Mouse (Mus musculus) E14TG2a.4 (cell line): ENCODE data around the gene Pi4k2a.

Experiments used
- H3K27me3 ChIP-seq: 2 replicates; pipeline ENCODE4 v1.6.1; 2014; ENCODE audit warnings: low read length, control low read depth; ENCODE audit not compliant: insufficient read depth
- H3K36me3 ChIP-seq: 2 replicates; pipeline ENCODE4 v1.6.1; 2014; ENCODE audit warnings: low read length, control low read depth; ENCODE audit not compliant: insufficient read depth
- H3K4me1 ChIP-seq: replicated peaks from 2 replicates; pipeline ENCODE4 v1.6.1; 2014; ENCODE audit warnings: low read depth, low read length, control low read depth
- H3K4me3 ChIP-seq: replicated peaks from 2 replicates; pipeline ENCODE4 v1.5.1; 2014; ENCODE audit warnings: mild to moderate bottlenecking, low read length
- H3K9me3 ChIP-seq: 2 replicates; pipeline ENCODE4 v1.6.1; 2014; ENCODE audit warnings: low read length, control low read depth
- CTCF ChIP-seq: conservative IDR thresholded peaks from 2 replicates; pipeline ENCODE4 v1.5.1; 2014; ENCODE audit warnings: low read length
- NANOG ChIP-seq: IDR thresholded peaks from 2 replicates; pipeline ENCODE4 v1.6.1; 2014; ENCODE audit warnings: borderline replicate concordance, low read length, mixed read lengths
- POU5F1 ChIP-seq: IDR thresholded peaks from 2 replicates; pipeline ENCODE4 v1.6.1; 2014; ENCODE audit warnings: low read length, borderline replicate concordance

Pi4k2a gene

GRCm38 (mm10) chr19:42126219-42126605 is 35.9 kb downstream of the Pi4k2a start:
- TF ChIP-seq CTCF (no peak), NANOG (no peak), POU5F1 (no peak)
- Histone ChIP-seq H3K27me3 (no peaks in the 10 kb centered on the region), H3K9me3 (no peaks in the 10 kb centered on the region), H3K4me1 (peaks cover 91% of the 10 kb centered on the region), H3K36me3 (peaks cover 68% of the 10 kb centered on the region), H3K4me3 (peak overlapping the region; percentile 96)

- peaks cover 91% of the 10 kb centered on the region for H3K4me1 ChIP-seq
- no peak for TF ChIP-seq NANOG
- no peak for TF ChIP-seq CTCF
- TF ChIP-seq POU5F1 = no peak
- H3K36me3 ChIP-seq = peaks cover 60% of the 10 kb centered on the region
- H3K9me3 ChIP-seq = no peaks in the 10 kb centered on the region
- H3K27me3 ChIP-seq = no peaks in the 10 kb centered on the region
- peak overlapping the region; percentile 96 for H3K4me3 ChIP-seq
These were observed 36.8 kb downstream of the Pi4k2a start for GRCm38 (mm10) chr19:42127024-42127423.

GRCm38 (mm10) chr19:42128052-42128740 is 37.9 kb downstream of the Pi4k2a start:
- no peaks in the 10 kb centered on the region for H3K9me3 ChIP-seq
- H3K4me1 ChIP-seq = peaks cover 90% of the 10 kb centered on the region
- H3K36me3 ChIP-seq = peaks cover 49% of the 10 kb centered on the region
- no peaks in the 10 kb centered on the region for H3K27me3 ChIP-seq
- peak overlapping the region; percentile 96 for H3K4me3 ChIP-seq
- TF ChIP-seq POU5F1 (no peak), NANOG (no peak), CTCF (no peak)

GRCm38 (mm10) chr19:42128787-42129508 is 38.7 kb downstream of the Pi4k2a start, which contains the start of gene Avpi1:
TSS of gene Avpi1 (minus strand) at chr19:42129059.
- Histone ChIP-seq H3K27me3 (no peaks in the 10 kb centered on the region), H3K9me3 (no peaks in the 10 kb centered on the region), H3K36me3 (peaks cover 45% of the 10 kb centered on the region), H3K4me1 (peaks cover 90% of the 10 kb centered on the region), H3K4me3 (peak within 1 kb of the TSS; percentile 96)
- no peak for TF ChIP-seq POU5F1

GRCm38 (mm10) chr19:42129509-42130293 is 39.4 kb downstream of the Pi4k2a start:
- H3K36me3 ChIP-seq = peaks cover 38% of the 10 kb centered on the region
- no peaks in the 10 kb centered on the region for H3K27me3 ChIP-seq
- TF ChIP-seq CTCF (no peak), POU5F1 (no peak), NANOG (no peak)
- H3K4me1 ChIP-seq = peaks cover 90% of the 10 kb centered on the region
- H3K9me3 ChIP-seq = no peaks in the 10 kb centered on the region
- peak overlapping the region; percentile 33 for H3K4me3 ChIP-seq

GRCm38 (mm10) chr19:42130294-42130606 is 40.0 kb downstream of the Pi4k2a start:
- TF ChIP-seq CTCF (no peak), POU5F1 (no peak), NANOG (no peak)
- Histone ChIP-seq H3K27me3 (no peaks in the 10 kb centered on the region), H3K36me3 (peaks cover 32% of the 10 kb centered on the region), H3K4me1 (peaks cover 90% of the 10 kb centered on the region), H3K9me3 (no peaks in the 10 kb centered on the region), H3K4me3 (peak overlapping the region; percentile 33)

- peak overlapping the region; percentile 2; the same call in 1 of the 2 replicates for H3K4me3 ChIP-seq
- no peaks in the 10 kb centered on the region for H3K27me3 ChIP-seq
- peaks cover 88% of the 10 kb centered on the region for H3K4me1 ChIP-seq
- TF ChIP-seq NANOG (no peak), POU5F1 (no peak), CTCF (no peak)
- no peaks in the 10 kb centered on the region for H3K9me3 ChIP-seq
- H3K36me3 ChIP-seq = peaks cover 24% of the 10 kb centered on the region
These were observed 40.8 kb downstream of the Pi4k2a start for GRCm38 (mm10) chr19:42131101-42131500.

- H3K4me3 ChIP-seq = peak overlapping the region; percentile 60
- no peaks in the 10 kb centered on the region for H3K9me3 ChIP-seq
- TF ChIP-seq POU5F1 (no peak), NANOG (no peak), CTCF (no peak)
- H3K4me1 ChIP-seq = peaks cover 89% of the 10 kb centered on the region
- H3K36me3 ChIP-seq = peaks cover 4% of the 10 kb centered on the region; the same call in 1 of the 2 replicates
- H3K27me3 ChIP-seq = no peaks in the 10 kb centered on the region
These were observed 44.8 kb downstream of the Pi4k2a start for GRCm38 (mm10) chr19:42135070-42135469.
